Mouse (Mus musculus): Measurements from ENCODE around the gene Rexo5.

DNA sequence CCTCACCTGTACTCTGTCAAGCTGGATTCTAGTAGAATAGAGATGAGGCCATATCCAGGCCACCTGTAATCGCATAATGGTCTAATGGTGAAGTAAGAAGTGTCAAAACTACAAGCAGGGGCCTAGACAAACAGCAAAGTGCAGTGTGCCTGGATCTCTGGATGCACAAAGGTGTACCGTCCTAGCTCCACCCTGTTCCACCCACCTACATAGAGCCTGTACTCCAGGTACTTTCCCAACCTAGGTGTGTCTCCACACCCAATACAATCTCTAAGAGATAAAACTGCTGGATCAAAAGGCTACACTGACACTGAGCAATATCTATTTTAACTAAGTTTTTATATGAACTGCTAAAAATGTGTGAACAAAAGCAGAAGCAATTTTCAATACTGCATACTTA is 66.7 kb downstream of the Rexo5 start:
- TF ChIP-seq CTCF (IDR thresholded peaks at IDR 0.05; ENCODE audit: control insufficient read depth, insufficient read depth, low read length) (no peak), POLR2A (IDR thresholded peaks at IDR 0.05; ENCODE audit: borderline replicate concordance, control insufficient read depth, low read depth, low read length) (no peak)
